Mouse (Mus musculus): ENCODE results near the gene Kif1b.

The Kif1b gene

GRCm38 (mm10) chr4:149136116-149136850 is 171.2 kb downstream of the Kif1b start:
- in situ Hi-C loops (cut with MboI; ENCODE audit: low pct_unique_long_range_greater_than_20kb in 1 of 2, low sequenced_read_pairs in 2 of 2, unreplicated experiment in 1 of 2) = no loop called here

- in situ Hi-C loops (cut with MboI; ENCODE audit: low pct_unique_long_range_greater_than_20kb in 1 of 2, low sequenced_read_pairs in 2 of 2, unreplicated experiment in 1 of 2) = no loop called here
Observed at GRCm38 (mm10) chr4:149133395-149133794, 174.1 kb downstream of the Kif1b start.

GRCm38 (mm10) chr4:149131789-149132565 is 175.5 kb downstream of the Kif1b start:
- in situ Hi-C loops (cut with MboI; ENCODE audit: low pct_unique_long_range_greater_than_20kb in 1 of 2, low sequenced_read_pairs in 2 of 2, unreplicated experiment in 1 of 2) = no loop called here

- in situ Hi-C loops (cut with MboI; ENCODE audit: low pct_unique_long_range_greater_than_20kb in 1 of 2, low sequenced_read_pairs in 2 of 2, unreplicated experiment in 1 of 2) = no loop called here
Observed at GRCm38 (mm10) chr4:149131021-149131752, 176.3 kb downstream of the Kif1b start.

- in situ Hi-C loops (cut with MboI; ENCODE audit: low pct_unique_long_range_greater_than_20kb in 1 of 2, low sequenced_read_pairs in 2 of 2, unreplicated experiment in 1 of 2) = no loop called here
Observed at GRCm38 (mm10) chr4:149128467-149128866, 179.0 kb downstream of the Kif1b start.

- in situ Hi-C loops (cut with MboI; ENCODE audit: low pct_unique_long_range_greater_than_20kb in 1 of 2, low sequenced_read_pairs in 2 of 2, unreplicated experiment in 1 of 2) = no loop called here
Observed at GRCm38 (mm10) chr4:149126663-149127062, 180.8 kb downstream of the Kif1b start, which contains the start of gene Cort. Gene Cort, minus strand, starts transcription at chr4:149126763.
